Mouse (Mus musculus): ENCODE data around the gene Rtn4rl1. TPM values are rescaled to one million over a fixed set of nuclear protein-coding genes. Genes with fewer than 3 reads are reported as not detected.
"Not testable (repeated sequence)": the region's sequence is repeated elsewhere in the genome, so short reads cannot be mapped to it uniquely, and the experiment has no call there.

Rtn4rl1 gene
- total and polyA plus RNA-seq, 2 experiments, result 1.3 to 9.5 TPM

DNA sequence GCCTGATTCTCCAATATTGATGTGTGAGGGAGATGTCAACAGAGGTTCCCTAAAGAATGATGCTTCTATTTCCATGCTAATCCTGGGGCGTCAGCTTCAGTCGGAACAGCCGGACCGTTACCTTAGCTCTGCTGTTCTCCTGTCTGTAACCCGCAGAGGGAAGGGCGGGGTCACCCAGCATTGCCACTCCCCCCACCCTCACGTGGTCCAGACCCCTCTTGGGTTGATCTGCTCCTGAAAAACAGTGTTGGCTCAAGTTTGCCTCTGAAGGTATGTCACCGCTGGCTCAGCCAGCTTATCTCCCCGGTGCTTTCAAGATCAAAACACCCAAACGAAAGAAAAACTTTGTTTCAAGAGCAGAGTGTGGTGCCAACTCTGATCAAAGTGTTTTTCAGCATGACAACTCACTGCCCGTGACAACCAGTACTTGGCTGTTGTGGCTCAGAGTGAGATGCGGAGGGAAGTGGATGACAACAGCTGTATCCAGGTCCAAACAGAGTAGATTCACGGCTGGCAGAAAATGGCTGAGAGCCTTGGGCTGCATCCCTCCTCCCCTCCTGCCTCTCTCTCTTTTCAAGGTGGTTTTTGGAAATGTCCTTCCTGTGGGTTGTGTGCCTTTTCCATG is 89.0 kb downstream of the Rtn4rl1 start:
- Histone ChIP-seq H3K4me3 (ENCODE audit: insufficient read depth, low read depth, low read length) (no peak overlapping the region), H3K9ac (ENCODE audit: low read depth, low read length) (no peak overlapping the region), H3K27ac (replicated peaks; ENCODE audit: insufficient read depth, low read depth, low read length) (no peak overlapping the region), H3K4me1 (ENCODE audit: control insufficient read depth, insufficient read depth, low read length) (peaks cover 2% of the 10 kb centered on the region; the same call in 1 of the 2 replicates), H3K79me2 (ENCODE audit: control insufficient read depth, insufficient read depth, low read length) (no peaks in the 10 kb centered on the region), H3K27me3 (ENCODE audit: control insufficient read depth, insufficient read depth, low read length) (no peaks in the 10 kb centered on the region), H3K36me3 (ENCODE audit: control insufficient read depth, insufficient read depth, low read length) (no peaks in the 10 kb centered on the region)
- DNase-seq (ENCODE audit: extremely low read depth, low read depth, low spot score), result peak; percentile 39
- no peak for TF ChIP-seq CTCF (IDR thresholded peaks at IDR 0.05; ENCODE audit: low read depth, low read length)
- 23% methylated on average over 13 of the region's 13 CpGs for WGBS

DNA sequence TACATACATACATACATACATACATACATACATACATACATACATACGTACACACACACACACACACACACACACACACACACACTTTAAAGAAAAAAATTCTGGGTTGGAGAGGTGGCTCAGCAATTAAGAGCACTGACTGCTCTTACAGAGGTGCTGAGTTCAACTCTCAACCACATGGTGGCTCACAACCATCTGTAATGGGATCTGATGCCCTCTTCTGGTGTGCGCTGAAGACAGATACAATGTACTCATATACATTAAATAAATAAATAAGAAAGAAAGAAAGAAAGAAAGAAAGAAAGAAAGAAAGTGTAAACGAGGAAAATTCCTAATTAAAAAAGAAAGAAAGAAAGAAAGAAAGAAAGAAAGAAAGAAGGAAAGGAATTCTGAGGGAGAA is 90.2 kb downstream of the Rtn4rl1 start:
- not testable (repeated sequence) for H3K27me3 ChIP-seq (ENCODE audit: control insufficient read depth, insufficient read depth, low read length); H3K9ac ChIP-seq (ENCODE audit: low read depth, low read length); H3K36me3 ChIP-seq (ENCODE audit: control insufficient read depth, insufficient read depth, low read length); DNase-seq (ENCODE audit: extremely low read depth, low read depth, low spot score); H3K27ac ChIP-seq (replicated peaks; ENCODE audit: insufficient read depth, low read depth, low read length); H3K4me3 ChIP-seq (ENCODE audit: insufficient read depth, low read depth, low read length); H3K4me1 ChIP-seq (ENCODE audit: control insufficient read depth, insufficient read depth, low read length); H3K79me2 ChIP-seq (ENCODE audit: control insufficient read depth, insufficient read depth, low read length)
- WGBS, result 71% methylated on average over 3 of the region's 3 CpGs

DNA sequence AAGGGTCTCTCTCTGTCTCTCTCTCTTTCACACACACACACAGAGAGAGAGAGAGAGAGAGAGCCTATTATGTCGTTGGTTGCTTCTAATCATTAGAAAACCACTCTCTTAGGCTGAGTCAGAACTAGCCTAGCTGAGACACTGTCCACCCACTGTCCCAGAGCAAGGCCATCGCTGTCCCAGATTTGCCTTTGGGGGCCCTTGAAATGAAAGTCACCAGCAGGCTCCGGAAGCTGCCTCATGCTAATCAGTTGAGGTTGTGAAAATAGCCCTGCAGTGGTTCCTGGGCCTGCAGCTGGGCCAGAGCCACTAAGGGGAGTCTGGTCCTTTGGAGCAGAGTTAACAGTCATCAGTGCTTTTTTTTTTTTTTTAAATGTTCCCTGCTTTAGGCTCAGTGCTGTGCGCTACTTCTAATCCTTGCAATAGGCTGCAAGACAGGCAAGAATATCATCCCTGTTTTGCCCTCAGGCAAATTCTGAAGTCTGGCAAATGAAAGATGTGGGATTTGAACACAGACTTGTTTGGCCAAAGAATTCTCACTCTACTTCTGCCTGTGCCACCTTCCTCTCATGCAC is 92.4 kb downstream of the Rtn4rl1 start:
- Histone ChIP-seq H3K27me3 (ENCODE audit: control insufficient read depth, insufficient read depth, low read length) (no peaks in the 10 kb centered on the region), H3K27ac (replicated peaks; ENCODE audit: insufficient read depth, low read depth, low read length) (no peak overlapping the region), H3K36me3 (ENCODE audit: control insufficient read depth, insufficient read depth, low read length) (no peaks in the 10 kb centered on the region), H3K4me1 (ENCODE audit: control insufficient read depth, insufficient read depth, low read length) (peaks cover 6% of the 10 kb centered on the region), H3K4me3 (ENCODE audit: insufficient read depth, low read depth, low read length) (no peak overlapping the region), H3K9ac (ENCODE audit: low read depth, low read length) (no peak overlapping the region), H3K79me2 (ENCODE audit: control insufficient read depth, insufficient read depth, low read length) (no peaks in the 10 kb centered on the region)
- no peak for TF ChIP-seq POLR2A (IDR thresholded peaks at IDR 0.05; ENCODE audit: extremely low read depth, insufficient read depth, low read length)
- no peak for TF ChIP-seq CTCF (IDR thresholded peaks at IDR 0.05; ENCODE audit: low read depth, low read length)
- no peak for DNase-seq (ENCODE audit: extremely low read depth, low read depth, low spot score)
- WGBS, result 73% methylated on average over 4 of the region's 4 CpGs

DNA sequence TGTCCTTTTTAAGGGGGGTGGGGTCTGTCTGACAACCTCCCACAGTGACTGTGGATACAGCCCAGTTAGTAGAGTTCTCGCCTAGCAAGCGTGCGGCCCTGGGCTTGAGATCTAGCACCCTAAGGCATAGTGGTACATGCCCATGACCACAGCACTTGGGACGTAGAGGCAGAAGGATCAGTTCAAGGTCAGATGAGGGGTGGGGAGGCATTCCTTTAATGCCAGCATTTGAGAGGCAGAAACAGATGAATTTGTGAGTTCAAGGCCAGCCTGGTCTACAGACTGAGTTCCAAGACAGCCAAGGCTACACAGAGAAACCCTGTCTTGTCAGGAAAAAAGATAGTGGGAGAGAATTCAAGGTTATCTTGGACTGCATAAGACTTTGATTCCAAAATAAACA is 93.3 kb downstream of the Rtn4rl1 start:
- TF ChIP-seq POLR2A (IDR thresholded peaks at IDR 0.05; ENCODE audit: extremely low read depth, insufficient read depth, low read length) (no peak), CTCF (IDR thresholded peaks at IDR 0.05; ENCODE audit: low read depth, low read length) (no peak)
- H3K27ac ChIP-seq (replicated peaks; ENCODE audit: insufficient read depth, low read depth, low read length), result no peak overlapping the region
- H3K4me1 ChIP-seq (ENCODE audit: control insufficient read depth, insufficient read depth, low read length), result peaks cover 6% of the 10 kb centered on the region
- DNase-seq (ENCODE audit: extremely low read depth, low read depth, low spot score), result no peak
- no peak overlapping the region for H3K9ac ChIP-seq (ENCODE audit: low read depth, low read length)
- H3K36me3 ChIP-seq (ENCODE audit: control insufficient read depth, insufficient read depth, low read length), result no peaks in the 10 kb centered on the region
- H3K79me2 ChIP-seq (ENCODE audit: control insufficient read depth, insufficient read depth, low read length), result no peaks in the 10 kb centered on the region
- H3K27me3 ChIP-seq (ENCODE audit: control insufficient read depth, insufficient read depth, low read length), result no peaks in the 10 kb centered on the region
- H3K4me3 ChIP-seq (ENCODE audit: insufficient read depth, low read depth, low read length), result no peak overlapping the region
- 98% methylated on average over 4 of the region's 4 CpGs for WGBS

- TF ChIP-seq POLR2A (IDR thresholded peaks at IDR 0.05; ENCODE audit: extremely low read depth, insufficient read depth, low read length) (no peak), CTCF (IDR thresholded peaks at IDR 0.05; ENCODE audit: low read depth, low read length) (no peak)
- Histone ChIP-seq H3K9ac (ENCODE audit: low read depth, low read length) (no peak overlapping the region), H3K4me1 (ENCODE audit: control insufficient read depth, insufficient read depth, low read length) (peaks cover 6% of the 10 kb centered on the region), H3K4me3 (ENCODE audit: insufficient read depth, low read depth, low read length) (no peak overlapping the region), H3K27me3 (ENCODE audit: control insufficient read depth, insufficient read depth, low read length) (no peaks in the 10 kb centered on the region), H3K27ac (replicated peaks; ENCODE audit: insufficient read depth, low read depth, low read length) (no peak overlapping the region), H3K79me2 (ENCODE audit: control insufficient read depth, insufficient read depth, low read length) (no peaks in the 10 kb centered on the region), H3K36me3 (ENCODE audit: control insufficient read depth, insufficient read depth, low read length) (no peaks in the 10 kb centered on the region)
- 94% methylated on average over 10 of the region's 10 CpGs for WGBS
- DNase-seq (ENCODE audit: extremely low read depth, low read depth, low spot score), result no peak
Observed at GRCm38 (mm10) chr11:75287940-75288339, 94.4 kb downstream of the Rtn4rl1 start.

GRCm38 (mm10) chr11:75288517-75288916 is 94.9 kb downstream of the Rtn4rl1 start:
- no peak overlapping the region for H3K9ac ChIP-seq (ENCODE audit: low read depth, low read length)
- H3K79me2 ChIP-seq (ENCODE audit: control insufficient read depth, insufficient read depth, low read length), result no peaks in the 10 kb centered on the region
- no peak overlapping the region for H3K4me3 ChIP-seq (ENCODE audit: insufficient read depth, low read depth, low read length)
- no peak overlapping the region for H3K27ac ChIP-seq (replicated peaks; ENCODE audit: insufficient read depth, low read depth, low read length)
- no peaks in the 10 kb centered on the region for H3K27me3 ChIP-seq (ENCODE audit: control insufficient read depth, insufficient read depth, low read length)
- peaks cover 6% of the 10 kb centered on the region for H3K4me1 ChIP-seq (ENCODE audit: control insufficient read depth, insufficient read depth, low read length)
- no peaks in the 10 kb centered on the region for H3K36me3 ChIP-seq (ENCODE audit: control insufficient read depth, insufficient read depth, low read length)
- no peak for TF ChIP-seq POLR2A (IDR thresholded peaks at IDR 0.05; ENCODE audit: extremely low read depth, insufficient read depth, low read length)
- no peak for TF ChIP-seq CTCF (IDR thresholded peaks at IDR 0.05; ENCODE audit: low read depth, low read length)
- DNase-seq (ENCODE audit: extremely low read depth, low read depth, low spot score), result no peak
- WGBS, result 63% methylated on average over 8 of the region's 8 CpGs

Measured in liver, adult 2 months (tissue).